Mouse (Mus musculus) kidney, embryonic 15.5 days (tissue): ENCODE measurements around the gene Slc38a1. TPM values are rescaled to one million over a fixed set of nuclear protein-coding genes. Genes with fewer than 3 reads are reported as not detected.
A peak's percentile ranks its signal among the peaks of the same experiment; 100 is the strongest.

Experiments used
- ATAC-seq: fragments of 200-750 bp; cut with Nextera tagmentation; replicated peaks from 2 replicates; pipeline ENCODE4 v1.8.0; 2017; ENCODE audit warnings: moderate TSS enrichment; ENCODE audit not compliant: low FRiP score
- H3K27ac ChIP-seq: fragments of 300-500 bp; sonication (generic); 2 replicates; pipeline ENCODE4 v1.5.1; 2015; ENCODE audit warnings: mild to moderate bottlenecking, inconsistent platforms
- H3K27me3 ChIP-seq: fragments of 300-500 bp; sonication (generic); 2 replicates; pipeline ENCODE4 v1.6.1; 2015; ENCODE audit warnings: inconsistent platforms
- H3K36me3 ChIP-seq: fragments of 300-500 bp; sonication (generic); 2 replicates; pipeline ENCODE4 v1.6.1; 2015; ENCODE audit warnings: inconsistent platforms
- H3K4me1 ChIP-seq: fragments of 300-500 bp; sonication (generic); 2 replicates; pipeline ENCODE4 v1.6.1; 2015; ENCODE audit warnings: inconsistent platforms
- H3K4me2 ChIP-seq: fragments of 300-500 bp; sonication (generic); 2 replicates; pipeline ENCODE4 v1.6.1; 2015; ENCODE audit warnings: moderate library complexity, mild to moderate bottlenecking, inconsistent platforms
- H3K4me3 ChIP-seq: fragments of 300-500 bp; sonication (generic); replicated peaks from 2 replicates; pipeline ENCODE4 v1.5.1; 2015; ENCODE audit warnings: mild to moderate bottlenecking, inconsistent platforms
- H3K9ac ChIP-seq: fragments of 300-500 bp; sonication (generic); 2 replicates; pipeline ENCODE4 v1.6.1; 2015; ENCODE audit warnings: mild to moderate bottlenecking, inconsistent platforms
- H3K9me3 ChIP-seq: fragments of 300-500 bp; sonication (generic); replicated peaks from 2 replicates; pipeline ENCODE4 v1.6.1; 2016; ENCODE audit warnings: inconsistent platforms
- WGBS: fragments of 180-500 bp; shearing (Covaris S2); methylation state at CpG from one replicate; pipeline ENCODE4 v1.1.7; 2015; ENCODE audit warnings: mixed read lengths; 5-methylcytosine and 5-hydroxymethylcytosine counted together
- polyA plus RNA-seq: library from polyadenylated mRNA; unstranded; fragments of >200 nt; fragmentation: Nextera tagmentation; extraction: Ambion mirVana; gene quantifications from 2 replicates; pipeline ENCODE4 v1.2.1, GENCODE M21; 2015

Slc38a1 gene
- polyA plus RNA-seq, 1 experiment from 2014 or later: 69.9 TPM

DNA sequence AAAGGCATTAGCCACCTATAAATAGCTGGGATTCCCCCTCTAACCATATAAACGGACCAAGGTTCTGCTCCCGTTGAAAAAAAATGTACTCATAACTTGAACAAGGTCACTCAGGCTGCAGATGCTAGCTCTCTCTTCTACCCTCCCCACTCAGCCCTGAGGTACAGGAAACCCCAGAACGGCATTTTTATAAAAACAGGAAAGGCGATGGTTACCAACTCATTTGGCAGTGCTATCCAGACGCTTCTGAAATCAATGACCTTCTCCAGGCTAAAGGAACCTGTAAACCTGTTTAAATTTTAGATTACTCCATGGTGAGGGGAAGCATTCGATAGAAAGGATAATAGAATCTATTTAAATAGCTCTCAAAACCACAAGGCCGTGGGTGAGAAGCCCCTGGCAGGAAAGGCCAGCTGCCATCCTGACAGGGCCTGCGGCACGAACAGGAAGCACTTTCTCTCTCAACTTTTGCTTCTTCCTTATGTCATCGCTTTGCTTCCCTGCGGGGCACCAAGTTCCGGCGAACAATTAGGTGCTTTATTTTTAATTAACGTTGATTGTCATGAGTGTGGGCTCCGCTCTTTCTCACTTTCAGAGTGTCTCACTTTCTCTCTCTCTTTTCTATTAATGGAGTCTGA is 59.2 kb downstream of the Slc38a1 start:
- H3K27ac ChIP-seq: no peak overlapping the region
- no peak overlapping the region for H3K9ac ChIP-seq
- no peak for ATAC-seq
- no peak overlapping the region for H3K4me3 ChIP-seq
- peaks cover 77% of the 10 kb centered on the region for H3K36me3 ChIP-seq
- H3K4me2 ChIP-seq: no peak overlapping the region
- WGBS: 91% methylated on average over 15 of the region's 15 CpGs
- no peaks in the 10 kb centered on the region for H3K4me1 ChIP-seq
- H3K9me3 ChIP-seq: no peaks in the 10 kb centered on the region
- H3K27me3 ChIP-seq: no peaks in the 10 kb centered on the region

DNA sequence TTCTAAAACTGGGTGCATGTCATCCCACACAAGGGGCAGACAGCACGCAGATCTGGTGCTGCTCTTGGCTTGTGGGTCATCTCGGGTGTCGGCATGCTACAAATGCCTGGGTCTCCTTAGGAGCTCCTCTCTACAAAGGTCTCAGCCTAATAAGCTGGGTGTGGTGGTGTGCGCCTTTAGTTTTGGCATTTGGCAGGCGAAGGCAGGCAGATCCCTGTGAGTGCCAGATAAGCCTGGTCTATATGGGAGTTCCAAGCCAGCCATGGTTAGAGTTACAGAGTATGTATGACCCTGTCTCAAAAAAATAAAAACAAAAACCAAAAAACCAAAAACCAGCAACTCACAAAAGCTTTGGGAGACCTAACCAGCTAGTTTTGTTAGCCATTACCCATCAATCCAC is 65.7 kb downstream of the Slc38a1 start:
- Histone ChIP-seq H3K36me3 (peaks cover 70% of the 10 kb centered on the region), H3K27me3 (no peaks in the 10 kb centered on the region), H3K9ac (no peak overlapping the region), H3K4me1 (no peaks in the 10 kb centered on the region), H3K9me3 (no peaks in the 10 kb centered on the region), H3K4me3 (no peak overlapping the region), H3K27ac (no peak overlapping the region), H3K4me2 (no peak overlapping the region)
- no peak for ATAC-seq
- whole genome bisulfite sequencing: 92% methylated on average over 5 of the region's 5 CpGs

DNA sequence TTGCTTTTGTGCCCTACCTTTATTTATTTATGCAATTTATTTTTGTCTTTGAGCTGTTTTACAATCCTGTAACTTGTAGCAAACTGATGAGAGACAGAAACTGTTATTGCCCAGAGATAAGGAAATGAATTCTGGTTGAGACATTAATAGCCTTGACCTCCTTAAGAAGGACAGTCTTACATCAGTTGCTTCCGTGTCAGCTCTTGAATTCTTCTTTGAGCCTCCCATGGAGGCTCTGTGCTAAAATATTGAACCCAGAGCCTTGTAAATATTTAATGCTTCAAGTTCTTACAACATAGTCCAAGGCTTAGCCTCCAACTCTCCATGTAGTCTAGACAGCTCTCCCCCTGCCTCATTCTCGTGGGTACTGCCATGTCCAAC is 73.7 kb downstream of the Slc38a1 start:
- Histone ChIP-seq H3K27ac (no peak overlapping the region), H3K4me3 (no peak overlapping the region), H3K9me3 (no peaks in the 10 kb centered on the region), H3K4me1 (peaks cover 17% of the 10 kb centered on the region), H3K4me2 (no peak overlapping the region), H3K27me3 (no peaks in the 10 kb centered on the region), H3K36me3 (peaks cover 10% of the 10 kb centered on the region; the same call in 1 of the 2 replicates), H3K9ac (no peak overlapping the region)
- no peak for ATAC-seq
- WGBS: 48% methylated on average over 2 of the region's 2 CpGs

DNA sequence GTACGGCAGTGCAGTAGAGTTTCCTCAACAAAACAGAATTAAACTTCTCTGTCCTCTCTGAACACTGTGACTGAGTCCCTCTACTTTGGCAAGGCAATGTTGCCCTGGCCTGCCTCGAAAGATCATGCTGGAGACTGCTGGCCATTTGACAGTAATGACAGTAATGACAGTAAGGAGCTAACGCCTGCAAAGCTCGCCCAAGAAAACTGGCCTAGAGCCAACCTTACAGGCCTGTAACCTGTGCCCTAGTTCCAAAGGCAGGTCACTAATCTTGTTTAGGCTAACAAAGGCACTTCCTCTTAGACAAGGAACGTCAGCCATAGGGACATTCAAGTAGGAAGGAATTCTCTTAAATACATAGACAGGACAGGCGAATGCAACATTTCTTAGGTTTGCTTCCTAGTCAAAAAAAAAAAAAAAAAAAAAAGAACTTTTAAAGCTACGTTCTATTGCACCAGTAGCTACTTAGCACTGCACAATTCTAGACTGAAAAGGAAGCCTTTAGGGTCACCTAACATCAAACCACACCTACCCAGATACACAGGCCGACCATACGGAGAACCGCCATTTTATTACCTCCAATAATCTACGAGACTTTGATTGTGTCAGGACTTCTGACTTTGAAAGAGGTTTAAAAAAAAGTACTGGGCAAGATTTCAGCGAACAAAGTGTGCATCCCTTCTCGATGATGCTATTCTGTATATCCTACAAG is 74.3 kb downstream of the Slc38a1 start:
- Histone ChIP-seq H3K4me2 (no peak overlapping the region), H3K36me3 (0 out of 2 replicates have a peak, but pooled peaks cover 5% of the 10 kb centered on the region), H3K4me3 (no peak overlapping the region), H3K9me3 (no peaks in the 10 kb centered on the region), H3K27ac (no peak overlapping the region), H3K9ac (no peak overlapping the region), H3K27me3 (no peaks in the 10 kb centered on the region), H3K4me1 (peaks cover 17% of the 10 kb centered on the region)
- 59% methylated on average over 13 of the region's 13 CpGs for WGBS
- no peak for ATAC-seq

DNA sequence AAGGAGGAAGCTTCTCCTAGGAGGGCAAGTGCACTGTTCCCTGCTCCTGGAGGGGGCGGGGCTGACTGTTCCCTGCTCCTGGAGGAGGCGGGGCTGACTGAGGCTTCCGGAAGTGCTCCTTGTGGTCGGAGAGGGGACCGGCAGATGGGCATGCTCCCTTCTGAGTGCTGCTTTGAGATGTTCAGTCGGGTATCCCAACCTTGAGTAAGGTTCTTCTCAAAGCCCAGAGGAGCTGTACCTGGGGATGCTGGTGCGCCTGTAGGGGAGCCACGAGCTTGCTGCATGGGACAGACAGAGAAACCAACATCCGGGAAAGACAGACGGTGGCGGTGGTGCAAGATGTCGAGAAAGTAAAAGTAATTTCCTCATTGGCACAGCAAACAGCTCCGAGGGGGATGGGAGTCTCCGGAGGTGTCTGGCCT is 75.9 kb downstream of the Slc38a1 start:
- Histone ChIP-seq H3K4me1 (peaks cover 19% of the 10 kb centered on the region), H3K9me3 (no peaks in the 10 kb centered on the region), H3K4me3 (peak overlapping the region; percentile 44), H3K9ac (peak overlapping the region; percentile 17; the same call in 1 of the 2 replicates), H3K27ac (no peak overlapping the region), H3K36me3 (no peaks in the 10 kb centered on the region), H3K27me3 (no peaks in the 10 kb centered on the region), H3K4me2 (peak overlapping the region; percentile 60)
- 15% methylated on average over 14 of the region's 14 CpGs for WGBS
- peak; percentile 57; the same call in 1 of the 2 replicates for ATAC-seq

DNA sequence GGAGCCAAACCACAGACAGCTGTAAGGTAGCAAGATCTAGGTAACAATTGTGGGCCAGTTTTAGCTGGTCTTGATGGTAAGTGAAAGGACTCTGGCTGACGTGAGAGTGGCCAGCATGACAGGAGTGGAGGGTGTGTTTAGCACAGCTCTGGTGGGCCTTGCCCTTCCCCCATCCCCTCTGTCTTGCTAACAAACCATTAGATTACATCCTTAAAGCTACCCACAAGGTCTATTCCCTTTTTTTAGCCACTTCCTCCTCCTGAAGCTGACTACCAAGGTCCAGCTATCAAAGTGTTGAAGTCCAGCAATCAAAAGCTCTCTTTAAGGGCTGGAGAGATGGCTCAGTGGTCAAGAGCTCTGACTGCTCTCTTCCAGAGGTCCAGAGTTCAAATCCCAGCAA is 78.9 kb downstream of the Slc38a1 start:
- H3K27ac ChIP-seq: no peak overlapping the region
- no peak for ATAC-seq
- H3K4me3 ChIP-seq: no peak overlapping the region
- H3K4me1 ChIP-seq: peaks cover 19% of the 10 kb centered on the region
- H3K27me3 ChIP-seq: no peaks in the 10 kb centered on the region
- H3K9me3 ChIP-seq: no peaks in the 10 kb centered on the region
- H3K36me3 ChIP-seq: no peaks in the 10 kb centered on the region
- H3K4me2 ChIP-seq: no peak overlapping the region
- 81% methylated on average over 1 of the region's 1 CpGs for WGBS
- no peak overlapping the region for H3K9ac ChIP-seq

DNA sequence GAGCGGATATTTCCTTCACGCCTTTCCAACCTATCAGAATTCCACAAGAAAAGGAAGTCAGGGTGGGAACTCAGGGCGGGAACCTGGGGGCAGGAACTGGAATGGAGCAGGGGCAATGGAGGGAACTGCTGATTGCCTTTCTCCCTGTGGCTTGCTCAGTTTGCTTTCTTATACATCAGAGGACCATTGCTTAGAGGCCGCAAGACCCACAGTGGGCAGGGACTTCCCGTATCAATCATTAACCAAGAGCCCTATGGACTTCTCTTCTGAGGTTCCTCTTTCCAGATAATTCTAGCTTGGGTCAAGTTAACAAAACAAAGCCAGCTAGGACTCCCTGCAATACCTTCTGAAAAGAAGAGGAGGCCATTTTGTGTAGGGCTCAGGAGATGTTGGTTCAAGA is 80.2 kb downstream of the Slc38a1 start:
- Histone ChIP-seq H3K36me3 (no peaks in the 10 kb centered on the region), H3K4me2 (no peak overlapping the region), H3K9ac (no peak overlapping the region), H3K9me3 (no peaks in the 10 kb centered on the region), H3K4me1 (peaks cover 12% of the 10 kb centered on the region), H3K27me3 (no peaks in the 10 kb centered on the region), H3K27ac (no peak overlapping the region), H3K4me3 (no peak overlapping the region)
- 93% methylated on average over 5 of the region's 5 CpGs for WGBS
- ATAC-seq: no peak

DNA sequence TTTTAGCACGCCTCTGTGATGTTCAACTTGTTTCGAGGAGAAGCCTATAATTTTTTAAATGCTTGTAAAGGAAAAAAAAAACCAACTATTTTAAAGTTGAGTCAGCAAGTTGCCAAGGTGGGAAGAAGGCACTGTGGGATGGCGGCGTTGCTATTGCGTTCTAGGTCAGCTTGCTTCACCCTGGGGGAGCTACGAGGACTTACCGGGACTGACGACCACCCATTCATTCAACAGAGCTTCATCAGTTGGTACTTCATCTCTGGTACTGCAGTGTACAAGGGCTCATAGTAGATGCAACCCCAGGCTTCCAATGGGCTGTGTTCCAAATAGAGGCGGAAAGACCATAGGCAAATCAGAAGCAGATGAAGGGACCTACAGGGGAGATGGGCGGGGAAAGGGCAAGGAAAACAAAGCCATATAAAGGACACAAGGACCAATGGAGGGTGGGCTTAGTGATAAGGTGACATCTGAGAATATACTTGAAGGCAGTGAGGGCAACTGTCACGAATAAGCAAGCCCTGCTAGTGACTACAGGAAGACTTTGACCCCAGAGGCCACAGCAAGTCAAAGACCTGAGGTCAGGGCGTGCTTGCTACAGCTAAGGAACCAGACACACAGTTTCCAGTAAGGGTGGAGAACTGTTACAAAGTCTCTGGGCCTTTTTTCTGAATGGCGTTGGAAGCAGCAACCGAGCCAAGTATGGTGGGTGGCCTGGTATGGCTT is 82.0 kb downstream of the Slc38a1 start:
- no peak for ATAC-seq
- no peaks in the 10 kb centered on the region for H3K27me3 ChIP-seq
- no peak overlapping the region for H3K4me2 ChIP-seq
- H3K27ac ChIP-seq: no peak overlapping the region
- H3K36me3 ChIP-seq: no peaks in the 10 kb centered on the region
- H3K9me3 ChIP-seq: no peaks in the 10 kb centered on the region
- no peak overlapping the region for H3K4me3 ChIP-seq
- 0 out of 2 replicates have a peak, but pooled peaks cover 2% of the 10 kb centered on the region for H3K4me1 ChIP-seq
- WGBS: 94% methylated on average over 14 of the region's 14 CpGs
- no peak overlapping the region for H3K9ac ChIP-seq

DNA sequence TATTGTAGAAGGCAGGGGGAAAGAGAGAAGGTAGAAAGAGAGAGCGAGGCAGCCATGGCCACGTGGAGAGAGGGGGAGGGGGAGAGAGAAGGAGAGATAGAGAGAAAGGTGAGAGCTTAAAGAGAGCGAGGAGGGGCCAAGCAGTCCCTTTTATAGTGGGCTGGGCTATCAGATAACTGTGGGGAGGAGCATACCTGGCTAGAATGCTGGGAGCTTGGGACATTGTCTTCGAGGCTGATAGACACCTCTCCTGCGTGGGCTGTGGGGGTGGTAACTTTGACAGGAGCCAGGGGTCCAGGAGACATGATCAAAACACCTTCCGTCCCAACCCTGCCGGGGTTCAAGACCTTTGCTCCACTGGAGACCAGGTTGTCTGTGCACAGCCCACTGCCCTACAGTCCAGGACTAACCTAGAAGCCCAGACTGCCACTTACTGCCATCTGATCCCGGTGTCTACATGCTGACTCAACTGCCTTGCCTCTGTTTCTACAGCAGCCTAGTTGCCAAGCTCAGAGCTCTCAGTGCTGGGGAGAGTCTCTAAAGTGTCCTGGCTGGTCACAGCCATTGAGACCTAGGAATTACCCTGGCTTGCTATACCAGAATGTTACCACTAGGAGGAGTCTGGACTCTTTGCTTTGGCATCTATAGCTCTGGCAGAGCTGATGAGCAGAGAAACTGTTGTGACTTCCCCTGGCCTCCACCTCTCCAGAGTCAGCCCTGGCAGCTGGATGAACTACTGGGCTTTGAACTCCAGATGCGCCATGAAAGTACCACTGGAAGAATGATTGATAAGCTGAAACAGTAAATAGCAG is 90.9 kb downstream of the Slc38a1 start:
- Histone ChIP-seq H3K4me1 (0 out of 2 replicates have a peak, but pooled peaks cover 3% of the 10 kb centered on the region), H3K9ac (no peak overlapping the region), H3K4me3 (no peak overlapping the region), H3K27ac (no peak overlapping the region), H3K9me3 (no peaks in the 10 kb centered on the region), H3K36me3 (no peaks in the 10 kb centered on the region), H3K27me3 (no peaks in the 10 kb centered on the region), H3K4me2 (no peak overlapping the region)
- WGBS: 68% methylated on average over 9 of the region's 9 CpGs
- ATAC-seq: peak; percentile 62; the same call in 1 of the 2 replicates

DNA sequence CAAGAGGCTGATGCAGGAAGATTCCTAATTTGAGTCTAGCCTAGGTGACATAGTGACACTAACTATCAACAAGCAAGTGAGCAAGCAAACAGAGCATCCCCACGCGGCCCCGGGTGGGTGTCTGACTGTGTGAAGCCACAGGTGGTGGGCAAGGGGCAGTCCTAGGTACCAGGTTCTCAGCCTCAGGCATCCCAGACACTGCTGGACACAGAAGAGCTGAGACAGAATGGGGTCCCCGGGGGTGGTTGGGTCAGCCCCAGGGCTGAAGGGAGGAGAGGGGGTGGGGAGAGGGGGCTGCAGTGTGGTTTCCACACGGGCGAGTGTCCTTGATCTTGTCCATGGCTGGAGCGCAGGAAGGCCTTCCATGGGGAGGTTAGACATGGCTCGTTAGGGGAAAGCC is 91.6 kb downstream of the Slc38a1 start:
- H3K9ac ChIP-seq: no peak overlapping the region
- no peaks in the 10 kb centered on the region for H3K27me3 ChIP-seq
- ATAC-seq: no peak
- no peak overlapping the region for H3K4me2 ChIP-seq
- H3K9me3 ChIP-seq: no peaks in the 10 kb centered on the region
- H3K36me3 ChIP-seq: no peaks in the 10 kb centered on the region
- H3K27ac ChIP-seq: no peak overlapping the region
- 87% methylated on average over 8 of the region's 8 CpGs for WGBS
- H3K4me3 ChIP-seq: no peak overlapping the region
- H3K4me1 ChIP-seq: 0 out of 2 replicates have a peak, but pooled peaks cover 3% of the 10 kb centered on the region

DNA sequence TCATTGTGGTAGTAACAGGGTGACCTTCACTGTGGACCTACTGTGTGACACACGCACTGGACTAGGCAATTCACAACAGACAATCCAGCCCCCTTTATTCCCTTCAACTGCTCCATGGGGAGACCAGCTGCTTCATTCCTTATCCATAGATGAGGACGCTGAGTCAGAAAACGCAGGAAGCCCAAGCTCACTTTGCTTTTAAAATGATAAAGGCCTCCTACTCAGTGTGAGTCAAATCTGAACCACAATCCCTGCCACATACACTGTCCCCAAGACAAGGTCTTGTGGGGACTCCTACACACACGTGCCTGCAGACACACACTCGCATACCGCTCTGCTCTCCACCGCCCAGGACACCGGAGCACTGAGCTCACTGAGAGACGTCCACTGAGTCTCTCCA is 94.3 kb downstream of the Slc38a1 start:
- Histone ChIP-seq H3K4me2 (no peak overlapping the region), H3K36me3 (no peaks in the 10 kb centered on the region), H3K27me3 (no peaks in the 10 kb centered on the region), H3K27ac (no peak overlapping the region), H3K4me1 (0 out of 2 replicates have a peak, but pooled peaks cover 3% of the 10 kb centered on the region), H3K9ac (no peak overlapping the region), H3K4me3 (no peak overlapping the region), H3K9me3 (no peaks in the 10 kb centered on the region)
- no peak for ATAC-seq
- WGBS: 88% methylated on average over 9 of the region's 9 CpGs
